Mouse (Mus musculus): ENCODE measurements around the gene Iqgap1. TPM values are rescaled to one million over a fixed set of nuclear protein-coding genes. Genes with fewer than 3 reads are reported as not detected.

The Iqgap1 gene
- polyA plus RNA-seq, 1 experiment from 2014 or later: 58.0 TPM

- TF ChIP-seq EP300 (optimal IDR thresholded peaks at IDR 0.05) (no peak), CTCF (IDR thresholded peaks at IDR 0.05; ENCODE audit: low read depth) (no peak)
- H3K27me3 ChIP-seq (ENCODE audit: control insufficient read depth, insufficient read depth, low read length): no peaks in the 10 kb centered on the region
- H3K4me3 ChIP-seq (ENCODE audit: low read depth, low read length): no peak overlapping the region
- no peak overlapping the region for H3K9ac ChIP-seq (ENCODE audit: low read length)
- H3K4me1 ChIP-seq (replicated peaks; ENCODE audit: control insufficient read depth, insufficient read depth): no peaks in the 10 kb centered on the region
- H3K4me2 ChIP-seq (replicated peaks; ENCODE audit: low read depth): no peak overlapping the region
- H3K27ac ChIP-seq (replicated peaks): no peak overlapping the region
- WGBS: 86% methylated on average over 5 of the region's 5 CpGs
- H3K9me3 ChIP-seq (ENCODE audit: control insufficient read depth, low read length): no peaks in the 10 kb centered on the region
- H3K36me3 ChIP-seq (ENCODE audit: control insufficient read depth, insufficient read depth, low read length): no peaks in the 10 kb centered on the region
- ATAC-seq (ENCODE audit: low FRiP score, low TSS enrichment) (no peak), DNase-seq (ENCODE audit: low spot score) (no peak)
Measured at GRCm38 (mm10) chr7:80846709-80847108, 20.9 kb upstream of the Iqgap1 start.

DNA sequence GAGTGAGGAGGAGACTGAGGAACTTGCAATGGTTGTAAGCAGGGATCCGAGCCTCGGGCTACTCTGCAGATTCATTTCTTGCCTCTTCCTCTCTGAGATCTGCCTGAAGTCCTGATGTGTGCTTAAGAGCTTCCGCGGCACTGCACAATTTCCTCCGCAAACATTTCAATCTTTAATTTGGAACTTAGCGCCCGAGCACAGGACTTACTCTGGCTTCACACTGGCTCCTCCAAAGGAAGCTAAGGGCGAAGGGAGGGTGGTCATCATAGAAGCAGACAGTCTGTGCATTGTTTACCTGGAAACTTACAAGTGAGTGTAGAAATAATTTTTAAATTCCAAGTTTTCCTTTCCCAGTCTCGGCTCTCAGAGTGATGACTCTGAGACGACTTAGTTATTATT is 20.5 kb upstream of the Iqgap1 start:
- Histone ChIP-seq H3K4me1 (replicated peaks; ENCODE audit: control insufficient read depth, insufficient read depth) (no peaks in the 10 kb centered on the region), H3K4me2 (replicated peaks; ENCODE audit: low read depth) (no peak overlapping the region), H3K27ac (replicated peaks) (no peak overlapping the region), H3K9me3 (ENCODE audit: control insufficient read depth, low read length) (no peaks in the 10 kb centered on the region), H3K27me3 (ENCODE audit: control insufficient read depth, insufficient read depth, low read length) (no peaks in the 10 kb centered on the region), H3K9ac (ENCODE audit: low read length) (0 out of 2 replicates have a peak overlapping the region, but pooled peaks have one; percentile 27), H3K4me3 (ENCODE audit: low read depth, low read length) (no peak overlapping the region), H3K36me3 (ENCODE audit: control insufficient read depth, insufficient read depth, low read length) (no peaks in the 10 kb centered on the region)
- TF ChIP-seq CTCF (IDR thresholded peaks at IDR 0.05; ENCODE audit: low read depth): no peak
- no peak for TF ChIP-seq EP300 (optimal IDR thresholded peaks at IDR 0.05)
- no peak for ATAC-seq (ENCODE audit: low FRiP score, low TSS enrichment)
- no peak for DNase-seq (ENCODE audit: low spot score)
- 74% methylated on average over 10 of the region's 10 CpGs for WGBS

DNA sequence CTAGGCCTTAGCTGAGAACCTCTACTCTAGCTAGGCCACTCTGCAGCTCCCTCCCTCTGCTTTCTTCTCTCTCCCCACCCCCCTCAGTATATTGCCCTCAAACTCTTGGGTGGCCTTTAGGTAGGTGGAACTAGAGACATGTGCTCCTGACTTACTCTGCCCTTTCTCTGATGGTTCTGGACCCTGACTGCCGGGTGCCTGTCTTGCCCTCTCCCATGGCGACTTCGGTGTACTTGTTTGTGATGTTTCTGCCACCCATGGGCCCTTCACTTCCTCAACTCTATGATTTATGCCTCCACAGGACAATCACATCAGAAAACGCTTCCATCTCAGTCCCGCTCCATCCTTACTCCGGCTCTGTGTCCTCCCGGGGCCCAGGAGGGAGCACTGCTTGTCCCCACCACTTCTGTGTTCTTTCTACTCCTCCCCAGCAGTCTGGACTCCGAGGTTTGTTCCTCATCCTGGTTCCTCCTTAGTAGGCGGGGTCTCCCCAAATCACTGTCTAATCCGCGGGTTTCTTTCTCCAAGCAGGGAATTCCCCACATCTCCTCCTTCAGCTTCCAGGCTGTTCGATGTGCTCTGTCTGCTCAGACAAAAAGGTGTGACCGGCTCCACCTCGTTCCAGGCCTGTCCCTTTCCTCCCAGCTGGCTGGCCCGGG is 20.0 kb upstream of the Iqgap1 start:
- WGBS: 54% methylated on average over 15 of the region's 15 CpGs
- Histone ChIP-seq H3K9ac (ENCODE audit: low read length) (0 out of 2 replicates have a peak overlapping the region, but pooled peaks have one; percentile 27), H3K4me1 (replicated peaks; ENCODE audit: control insufficient read depth, insufficient read depth) (0 out of 2 replicates have a peak, but pooled peaks cover 1% of the 10 kb centered on the region), H3K27ac (replicated peaks) (no peak overlapping the region), H3K4me3 (ENCODE audit: low read depth, low read length) (no peak overlapping the region), H3K9me3 (ENCODE audit: control insufficient read depth, low read length) (no peaks in the 10 kb centered on the region), H3K27me3 (ENCODE audit: control insufficient read depth, insufficient read depth, low read length) (no peaks in the 10 kb centered on the region), H3K4me2 (replicated peaks; ENCODE audit: low read depth) (no peak overlapping the region), H3K36me3 (ENCODE audit: control insufficient read depth, insufficient read depth, low read length) (no peaks in the 10 kb centered on the region)
- ATAC-seq (ENCODE audit: low FRiP score, low TSS enrichment): no peak
- no peak for DNase-seq (ENCODE audit: low spot score)
- TF ChIP-seq EP300 (optimal IDR thresholded peaks at IDR 0.05) (no peak), CTCF (IDR thresholded peaks at IDR 0.05; ENCODE audit: low read depth) (no peak)

- 0 out of 2 replicates have a peak, but pooled peaks cover 2% of the 10 kb centered on the region for H3K4me1 ChIP-seq (replicated peaks; ENCODE audit: control insufficient read depth, insufficient read depth)
- no peak overlapping the region for H3K27ac ChIP-seq (replicated peaks)
- no peak overlapping the region for H3K4me2 ChIP-seq (replicated peaks; ENCODE audit: low read depth)
- no peak for ATAC-seq (ENCODE audit: low FRiP score, low TSS enrichment)
- TF ChIP-seq CTCF (IDR thresholded peaks at IDR 0.05; ENCODE audit: low read depth): no peak
- TF ChIP-seq EP300 (optimal IDR thresholded peaks at IDR 0.05): no peak
- H3K9ac ChIP-seq (ENCODE audit: low read length): no peak overlapping the region
- no peaks in the 10 kb centered on the region for H3K27me3 ChIP-seq (ENCODE audit: control insufficient read depth, insufficient read depth, low read length)
- no peak for DNase-seq (ENCODE audit: low spot score)
- 90% methylated on average over 12 of the region's 12 CpGs for WGBS
- H3K9me3 ChIP-seq (ENCODE audit: control insufficient read depth, low read length): no peaks in the 10 kb centered on the region
- H3K36me3 ChIP-seq (ENCODE audit: control insufficient read depth, insufficient read depth, low read length): no peaks in the 10 kb centered on the region
- no peak overlapping the region for H3K4me3 ChIP-seq (ENCODE audit: low read depth, low read length)
Measured at GRCm38 (mm10) chr7:80844691-80845090, 18.9 kb upstream of the Iqgap1 start.

DNA sequence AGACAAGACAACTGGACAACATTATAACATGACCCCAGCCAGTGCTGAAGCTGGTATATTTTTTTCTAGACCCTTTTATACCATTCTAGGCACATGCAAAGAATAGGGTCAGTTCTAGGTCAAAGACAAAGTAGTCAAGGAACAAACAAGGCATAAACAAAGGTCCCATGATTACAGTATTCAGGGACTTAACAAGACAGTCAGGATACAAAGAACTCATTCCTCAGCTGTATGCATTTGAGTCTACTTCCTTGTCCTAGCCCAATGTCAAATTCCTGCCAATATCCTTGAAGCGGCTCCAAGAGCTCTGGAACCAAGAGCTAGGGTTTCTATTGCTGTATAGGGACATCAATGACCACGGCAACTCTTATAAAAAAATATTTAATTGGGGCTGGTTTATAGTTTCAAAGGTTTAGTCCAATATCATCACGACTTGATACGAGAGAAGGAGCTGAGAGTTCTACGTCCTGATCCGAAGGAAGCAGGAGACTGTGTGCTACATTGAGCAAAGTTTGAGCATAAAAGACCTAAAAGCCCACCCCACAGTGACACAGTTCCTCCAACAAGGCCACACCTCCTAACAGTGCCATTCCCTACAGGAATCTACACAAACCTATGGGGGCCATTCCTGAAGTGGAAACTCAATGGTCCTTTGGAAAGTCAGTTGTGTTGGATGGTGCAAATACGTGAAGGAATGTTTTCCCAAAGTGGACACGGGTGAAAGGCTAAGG is 18.3 kb upstream of the Iqgap1 start:
- 92% methylated on average over 8 of the region's 8 CpGs for WGBS
- 0 out of 2 replicates have a peak, but pooled peaks cover 2% of the 10 kb centered on the region for H3K4me1 ChIP-seq (replicated peaks; ENCODE audit: control insufficient read depth, insufficient read depth)
- no peaks in the 10 kb centered on the region for H3K9me3 ChIP-seq (ENCODE audit: control insufficient read depth, low read length)
- ATAC-seq (ENCODE audit: low FRiP score, low TSS enrichment) (no peak), DNase-seq (ENCODE audit: low spot score) (no peak)
- TF ChIP-seq CTCF (IDR thresholded peaks at IDR 0.05; ENCODE audit: low read depth) (no peak), EP300 (optimal IDR thresholded peaks at IDR 0.05) (no peak)
- no peaks in the 10 kb centered on the region for H3K36me3 ChIP-seq (ENCODE audit: control insufficient read depth, insufficient read depth, low read length)
- H3K27me3 ChIP-seq (ENCODE audit: control insufficient read depth, insufficient read depth, low read length): no peaks in the 10 kb centered on the region
- no peak overlapping the region for H3K9ac ChIP-seq (ENCODE audit: low read length)
- no peak overlapping the region for H3K4me3 ChIP-seq (ENCODE audit: low read depth, low read length)
- H3K27ac ChIP-seq (replicated peaks): no peak overlapping the region
- no peak overlapping the region for H3K4me2 ChIP-seq (replicated peaks; ENCODE audit: low read depth)

DNA sequence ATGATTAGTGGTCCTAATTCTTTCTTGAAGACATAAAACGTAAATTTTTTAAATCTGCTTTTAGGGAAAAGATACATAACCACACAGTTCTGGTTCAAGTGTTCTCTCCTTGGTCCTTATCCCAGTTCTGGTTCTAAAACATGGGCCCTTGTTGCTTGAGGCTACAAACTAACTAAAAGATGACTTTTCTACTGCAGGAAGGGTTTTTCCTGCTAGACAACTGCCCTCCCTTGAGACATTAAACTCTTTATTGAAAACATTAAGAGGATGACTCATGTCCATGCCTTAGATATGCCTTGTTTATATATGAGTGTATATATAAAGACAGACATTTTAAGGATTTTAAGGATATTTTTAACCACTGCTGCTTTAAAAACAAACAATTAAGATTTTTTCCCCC is 17.4 kb upstream of the Iqgap1 start:
- Histone ChIP-seq H3K4me1 (replicated peaks; ENCODE audit: control insufficient read depth, insufficient read depth) (0 out of 2 replicates have a peak, but pooled peaks cover 2% of the 10 kb centered on the region), H3K27ac (replicated peaks) (no peak overlapping the region), H3K9ac (ENCODE audit: low read length) (no peak overlapping the region), H3K4me3 (ENCODE audit: low read depth, low read length) (no peak overlapping the region), H3K9me3 (ENCODE audit: control insufficient read depth, low read length) (no peaks in the 10 kb centered on the region), H3K36me3 (ENCODE audit: control insufficient read depth, insufficient read depth, low read length) (no peaks in the 10 kb centered on the region), H3K27me3 (ENCODE audit: control insufficient read depth, insufficient read depth, low read length) (no peaks in the 10 kb centered on the region), H3K4me2 (replicated peaks; ENCODE audit: low read depth) (no peak overlapping the region)
- WGBS: 67% methylated on average over 1 of the region's 1 CpGs
- TF ChIP-seq CTCF (IDR thresholded peaks at IDR 0.05; ENCODE audit: low read depth) (no peak), EP300 (optimal IDR thresholded peaks at IDR 0.05) (no peak)
- ATAC-seq (ENCODE audit: low FRiP score, low TSS enrichment): no peak
- DNase-seq (ENCODE audit: low spot score): no peak

Measured in stomach, postnatal 0 days (tissue).